Mouse (Mus musculus) urinary bladder, adult 2 months (tissue): ENCODE data around the gene Crygn. TPM values are rescaled to one million over a fixed set of nuclear protein-coding genes. Genes with fewer than 3 reads are reported as not detected.
"Not testable (repeated sequence)": the region's sequence is repeated elsewhere in the genome, so short reads cannot be mapped to it uniquely, and the experiment has no call there.

Experiments
- DNase-seq: peaks from one replicate; pipeline ENCODE4 v3.0.0; 2022; ENCODE audit warnings: low spot score
- polyA plus RNA-seq: library from polyadenylated mRNA; depleted of rRNA; stranded (reverse); fragments of >200 nt; gene quantifications from 2 replicates; pipeline ENCODE4 v1.2.3, GENCODE M21; 2012; rRNA removed

Crygn gene
- polyA plus RNA-seq, result 3.0 TPM in 1 of 2 replicates, not detected in the other

DNA sequence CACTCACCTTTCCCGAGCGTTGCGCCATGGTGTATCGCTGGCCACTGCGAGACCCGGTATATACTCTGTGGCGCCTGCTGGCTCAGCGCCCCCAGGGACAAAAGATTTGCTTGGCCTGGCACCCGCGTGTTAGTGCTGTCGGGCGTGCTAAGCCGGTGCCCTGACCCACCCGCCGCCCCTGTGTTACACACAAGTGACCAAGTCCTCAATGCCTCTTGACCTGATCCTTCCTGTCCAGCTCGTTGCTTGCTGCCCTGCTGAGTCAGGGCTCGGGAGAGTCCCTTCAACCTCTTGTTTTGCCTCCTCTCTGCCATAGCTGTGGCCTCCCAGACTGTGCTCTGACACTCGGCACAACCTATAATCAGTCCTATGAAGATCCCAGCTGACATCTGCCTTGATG is at the start of gene Crygn:
TSS of gene Crygn (minus strand) at position 193 of the 400 bp plus-strand sequence.
- no peak for DNase-seq

DNA sequence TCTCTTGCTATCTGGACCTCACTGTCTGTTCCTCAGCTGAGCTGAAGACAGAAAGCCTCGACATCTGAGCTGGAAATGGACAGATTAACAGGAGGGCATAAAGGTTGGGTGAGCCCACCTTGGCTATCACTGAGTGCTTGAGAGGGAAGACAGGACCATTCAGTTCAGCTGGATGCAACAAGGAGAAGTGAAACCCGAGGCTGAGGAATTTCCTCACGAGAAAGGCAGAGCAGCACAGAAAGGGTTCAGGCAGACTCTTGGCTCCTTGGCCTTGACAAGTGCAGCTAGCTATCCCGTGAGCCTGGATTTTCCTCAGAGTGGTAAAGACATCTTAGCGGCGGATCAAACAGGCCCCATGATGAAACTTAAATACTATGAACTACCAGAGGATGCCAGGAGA is 47.4 kb upstream of the Crygn start:
- DNase-seq, result no peak

GRCm38 (mm10) chr5:24804661-24805060 is 46.9 kb upstream of the Crygn start:
- DNase-seq, result no peak

DNA sequence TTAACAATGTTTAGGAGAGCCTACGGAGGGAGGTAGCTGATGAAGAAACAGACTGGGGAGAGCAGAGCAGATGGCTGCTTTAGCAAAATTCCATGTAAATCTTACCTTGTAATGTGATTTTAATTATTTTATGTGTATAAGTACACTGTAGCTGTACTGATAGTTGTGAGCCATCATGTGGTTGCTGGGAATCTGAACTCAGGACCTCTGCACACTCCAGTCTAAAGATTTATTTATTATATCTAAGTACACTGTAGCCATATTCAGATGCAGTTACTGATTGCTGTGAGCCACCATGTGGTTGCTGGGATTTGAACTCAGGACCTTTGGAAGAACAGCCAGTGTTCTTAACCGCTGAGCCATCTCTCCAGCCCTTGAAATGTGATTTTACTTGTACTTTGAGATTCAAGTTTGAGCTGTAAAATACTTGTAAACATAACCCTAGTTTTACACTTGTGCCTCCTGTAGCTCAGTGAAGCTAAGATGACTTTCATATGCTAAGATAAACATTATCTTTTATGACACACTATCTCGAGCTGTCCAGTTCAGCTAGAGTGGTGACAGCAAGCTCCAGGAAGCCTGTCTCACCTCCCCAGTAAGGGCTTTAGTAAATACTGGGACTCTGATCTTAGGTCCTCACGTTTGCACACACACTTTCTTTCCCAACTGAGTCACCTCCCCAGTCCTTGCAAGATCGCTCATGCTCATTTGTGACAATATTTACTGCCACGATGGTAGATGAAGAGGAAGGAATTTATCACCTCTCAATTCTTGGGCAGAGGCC is 44.2 kb upstream of the Crygn start:
- DNase-seq, result no peak

DNA sequence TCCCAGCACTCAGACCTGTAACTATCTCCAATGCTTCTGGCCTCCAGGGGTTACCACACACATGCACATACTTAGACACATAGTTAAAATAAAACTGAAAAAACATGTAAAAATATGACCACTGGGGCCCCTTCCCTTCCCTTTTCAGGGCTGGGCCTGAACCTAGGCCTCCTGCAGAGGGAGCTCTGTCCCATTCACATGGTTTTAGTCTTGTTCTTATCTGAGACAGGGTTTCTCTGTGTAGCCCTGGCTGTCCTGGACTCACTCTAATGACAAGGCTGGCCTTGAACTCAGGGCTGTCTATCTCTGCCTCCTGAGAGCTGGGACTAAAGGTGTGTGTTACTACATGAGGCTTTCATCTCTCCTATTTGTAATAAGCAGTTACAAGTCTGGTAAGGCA is 42.6 kb upstream of the Crygn start:
- DNase-seq, result no peak

GRCm38 (mm10) chr5:24798639-24799038 is 40.8 kb upstream of the Crygn start:
- no peak for DNase-seq

- DNase-seq, result no peak
These were observed 40.0 kb upstream of the Crygn start for GRCm38 (mm10) chr5:24797858-24798257.

DNA sequence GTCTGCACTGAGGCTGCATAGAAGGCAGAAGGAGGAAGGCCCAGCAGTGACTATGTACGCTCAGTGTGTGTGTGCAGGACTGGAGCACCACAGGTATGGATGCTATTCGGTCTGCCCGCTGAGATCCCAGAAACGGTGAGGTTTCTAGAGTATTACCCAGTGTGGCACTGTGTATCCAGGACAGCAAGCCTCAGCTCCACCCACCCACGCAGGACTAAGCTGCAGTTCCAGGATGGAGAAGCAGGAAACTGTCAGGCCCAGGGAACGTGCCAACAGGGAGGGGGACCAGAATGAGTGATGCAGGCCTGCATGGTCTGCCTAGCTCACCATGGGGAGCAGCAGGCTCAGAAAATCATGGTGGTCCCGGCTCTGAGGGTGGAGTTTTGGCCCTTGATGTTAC is 35.2 kb upstream of the Crygn start:
- no peak for DNase-seq

DNA sequence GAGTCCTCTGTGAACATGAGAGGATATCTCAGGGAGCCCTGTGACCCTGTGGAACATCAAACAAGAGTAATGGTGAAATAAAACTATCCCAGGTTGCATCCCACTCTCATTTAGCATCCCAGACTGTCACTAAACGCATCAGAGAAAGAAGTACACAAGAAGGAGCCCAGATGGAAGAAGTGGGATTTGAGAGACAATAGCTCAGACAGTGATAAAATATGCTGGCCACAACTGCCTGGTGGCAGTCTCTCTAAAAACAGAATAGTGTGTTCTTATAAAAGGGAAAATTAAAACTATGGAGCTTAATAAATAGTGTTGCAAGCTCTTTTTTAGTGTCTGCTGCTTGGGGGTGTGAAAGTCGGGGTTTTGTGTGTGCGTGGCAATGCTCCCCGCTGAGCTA is 25.1 kb upstream of the Crygn start:
- DNase-seq, result no peak

GRCm38 (mm10) chr5:24781048-24781447 is 23.2 kb upstream of the Crygn start:
- DNase-seq, result no peak

DNA sequence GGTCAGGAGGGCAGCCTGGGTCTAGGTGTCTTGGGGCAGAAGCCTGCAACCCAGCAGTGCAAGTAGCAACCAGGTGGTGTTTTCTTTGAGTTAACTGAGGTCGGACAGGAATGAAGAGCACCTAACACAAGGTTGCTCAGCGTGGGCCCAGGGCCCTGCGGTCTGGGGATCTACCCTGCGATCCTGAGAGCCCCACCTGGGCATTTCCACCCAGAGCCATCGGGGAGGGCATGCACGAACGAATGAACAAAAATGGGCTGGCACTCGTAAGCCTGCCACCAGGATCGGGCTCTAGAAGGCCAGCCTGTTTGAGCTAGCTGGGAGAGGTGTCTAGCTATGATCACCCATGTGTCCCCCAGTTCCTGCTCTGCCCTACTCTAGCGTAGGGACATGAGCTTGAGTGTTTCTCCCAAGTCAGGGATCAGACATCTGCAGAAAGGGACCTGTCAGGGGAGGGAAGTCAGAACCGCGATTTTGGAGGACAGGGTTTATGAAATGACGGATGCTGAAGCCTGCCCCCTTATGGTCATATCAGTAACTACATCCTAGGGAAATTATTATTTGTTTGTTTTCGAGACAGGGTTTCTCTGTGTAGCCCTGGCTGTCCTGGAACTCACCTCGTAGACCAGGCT is 22.2 kb upstream of the Crygn start:
- no peak for DNase-seq

DNA sequence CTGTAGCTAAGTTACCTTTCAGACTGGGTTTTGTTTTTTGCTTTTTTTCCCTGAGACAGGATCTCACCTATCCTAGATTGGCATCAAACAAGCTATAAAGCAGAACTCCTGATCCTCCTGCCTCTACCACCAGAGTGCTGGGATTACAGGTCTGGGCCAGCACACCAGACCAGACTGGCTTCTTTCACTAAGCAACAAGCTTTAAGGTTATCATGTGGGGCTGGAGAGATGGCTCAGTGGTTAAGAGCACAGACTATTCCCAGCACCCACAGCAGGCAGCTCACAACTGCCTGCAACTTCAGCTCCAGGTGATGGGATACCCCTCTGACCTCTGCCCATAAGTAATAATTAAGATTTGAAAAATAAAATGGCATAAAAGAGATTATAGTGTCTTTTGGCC is 21.5 kb upstream of the Crygn start:
- DNase-seq, result no peak

- DNase-seq, result no peak
These were observed 21.0 kb upstream of the Crygn start for GRCm38 (mm10) chr5:24778843-24779140.

- DNase-seq, result no peak
These were observed 20.5 kb upstream of the Crygn start for GRCm38 (mm10) chr5:24778082-24778842.

GRCm38 (mm10) chr5:24776681-24777080 is 18.9 kb upstream of the Crygn start:
- DNase-seq, result no peak

DNA sequence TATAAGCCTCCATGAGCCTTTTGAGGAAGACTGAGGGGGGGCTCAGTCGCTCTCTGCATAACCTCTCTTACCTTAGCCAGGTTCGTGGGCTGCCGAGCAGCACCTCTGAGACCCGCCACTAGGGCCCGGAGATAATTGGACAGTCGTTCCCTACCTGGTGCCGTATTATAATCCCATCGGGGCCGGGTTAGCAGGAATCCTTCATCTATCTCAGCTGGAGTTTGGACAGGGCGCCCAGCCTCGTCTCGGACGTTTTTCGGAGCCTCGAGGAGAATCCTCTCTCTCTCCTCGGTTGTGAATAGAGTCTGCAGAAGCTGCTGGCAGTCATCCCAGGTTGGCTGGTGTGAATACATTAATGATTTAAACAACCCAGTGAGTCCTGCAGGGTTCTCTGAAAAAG is 16.7 kb upstream of the Crygn start:
- DNase-seq, result not testable (repeated sequence)

GRCm38 (mm10) chr5:24756931-24757330 is 877 bp downstream of the Crygn start:
- DNase-seq, result no peak

DNA sequence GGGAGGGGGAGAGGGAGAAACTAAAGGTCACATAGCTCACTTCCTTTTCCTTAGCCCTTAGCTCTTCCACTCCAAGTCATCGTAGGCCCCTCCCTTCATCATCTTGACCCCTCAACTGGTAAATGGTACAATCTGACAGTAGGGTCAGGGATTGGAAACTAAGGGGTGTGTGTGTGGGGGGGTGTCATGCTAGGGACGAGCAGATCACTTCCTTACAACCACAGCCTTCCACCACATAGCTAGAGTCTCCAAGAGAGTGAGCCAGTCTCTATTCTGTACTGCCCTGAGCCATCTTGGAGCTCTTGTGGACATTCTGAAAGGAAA is 5.7 kb downstream of the Crygn start:
- DNase-seq, result no peak

DNA sequence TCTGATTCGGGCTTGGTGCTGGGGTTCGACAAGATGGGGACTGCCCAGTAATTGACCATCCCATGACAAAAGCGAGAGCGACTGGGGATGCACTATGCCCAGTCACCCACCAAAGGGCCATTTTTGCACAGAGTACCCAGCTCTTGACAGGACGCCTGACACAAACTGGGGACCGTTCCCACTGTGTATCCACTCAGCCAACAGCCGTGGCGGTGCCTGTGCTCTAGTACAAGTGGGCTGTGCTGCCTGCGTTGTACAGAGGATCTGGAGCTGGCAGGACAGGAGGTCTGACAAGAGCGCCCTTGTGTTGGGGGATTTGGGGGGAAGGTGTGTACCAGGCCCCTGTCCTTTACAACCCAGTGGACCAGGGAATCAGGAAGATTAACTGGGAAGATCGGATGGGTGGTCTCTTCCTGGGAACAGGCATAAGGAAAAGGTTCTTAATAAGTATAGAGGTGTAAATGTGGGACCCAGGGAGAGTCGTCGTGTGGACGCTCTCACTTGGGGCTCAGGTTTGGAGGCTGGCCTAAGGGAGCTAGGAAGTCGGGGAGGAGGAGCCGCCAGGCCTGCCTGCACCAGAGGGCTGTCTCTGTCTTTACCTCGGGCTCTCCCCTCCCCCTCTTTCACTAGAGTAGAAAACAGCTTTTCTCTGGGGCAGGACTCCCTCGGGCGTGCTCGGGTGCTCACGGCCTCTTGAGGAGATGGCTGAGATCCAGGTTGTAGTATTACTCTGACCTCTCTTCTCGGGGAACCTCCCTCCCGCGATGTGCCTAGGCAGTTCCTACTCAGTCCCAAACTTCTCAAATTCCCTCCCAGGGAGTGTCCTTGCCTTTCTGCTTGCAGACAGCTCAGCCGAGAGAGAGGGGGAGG is 6.3 kb downstream of the Crygn start:
- DNase-seq, result peak; percentile 46

DNA sequence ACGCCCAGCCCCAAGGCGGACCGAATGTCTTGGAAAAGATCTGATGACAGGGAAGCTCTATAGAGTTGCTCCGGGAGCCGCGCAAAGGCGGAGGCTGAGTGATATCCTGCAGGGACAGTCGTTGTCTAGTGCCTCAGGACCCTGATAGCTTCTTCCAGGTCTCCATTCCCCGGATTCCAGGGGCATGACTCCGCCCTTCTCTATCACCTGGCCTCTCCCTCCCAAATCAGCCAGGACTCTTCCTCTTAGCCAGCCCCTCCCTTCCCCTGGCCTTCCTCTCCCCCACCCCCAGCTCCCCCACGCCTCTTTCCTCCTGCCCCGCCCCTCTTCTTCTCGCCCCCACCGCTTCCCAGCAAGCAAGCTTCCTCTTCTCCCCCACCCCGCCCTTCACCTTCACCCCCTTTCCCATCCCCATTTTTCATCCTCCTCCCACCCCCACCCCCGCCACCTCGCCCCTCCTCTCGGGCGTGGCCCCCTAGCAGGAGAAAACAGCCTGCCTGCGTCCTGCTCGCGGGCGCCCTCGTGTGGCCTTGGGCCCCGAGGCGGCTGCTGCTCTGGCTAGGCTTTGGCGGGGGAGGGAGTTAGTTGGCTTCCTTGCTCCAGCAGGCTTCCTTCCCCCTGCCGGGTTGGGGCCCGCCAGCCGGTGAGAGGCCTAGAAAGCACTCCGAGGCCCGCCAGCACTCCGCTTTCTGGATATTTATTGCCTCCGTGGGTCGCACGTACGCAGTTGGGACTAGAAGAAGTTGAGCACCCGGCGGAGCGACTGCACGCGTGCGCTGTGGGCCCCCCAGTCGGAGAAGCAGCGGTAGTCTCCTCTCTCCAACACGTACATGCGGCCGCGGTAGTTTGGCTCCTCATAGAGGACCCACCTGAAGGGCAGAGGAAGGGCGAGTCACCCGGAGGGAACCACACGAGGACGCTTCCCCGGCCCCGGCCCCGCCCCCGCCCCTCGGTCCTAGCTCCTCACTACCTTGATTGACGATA is 7.2 kb downstream of the Crygn start:
- DNase-seq, result peak; percentile 83

DNA sequence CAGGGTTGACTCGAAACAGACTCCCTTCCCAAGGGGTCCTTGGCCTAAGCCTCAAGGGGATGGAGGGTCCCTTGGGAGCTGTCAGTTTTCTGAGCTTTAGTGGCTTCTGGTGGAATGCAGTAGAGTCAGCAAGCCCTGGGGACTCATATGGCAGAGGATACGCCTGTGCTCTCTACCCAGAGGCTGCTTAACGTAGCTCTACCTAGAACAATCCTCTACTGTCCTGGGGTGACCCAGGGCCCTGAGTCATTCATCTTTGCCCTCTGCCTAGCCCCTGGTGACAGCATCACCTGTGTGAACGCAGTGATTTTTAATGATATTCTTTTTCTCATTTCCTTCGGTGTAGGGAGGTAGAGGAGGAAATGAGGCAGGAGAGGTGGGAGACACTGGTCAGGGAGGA is 8.1 kb downstream of the Crygn start:
- no peak for DNase-seq
